Mouse (Mus musculus) hindbrain, embryonic 14.5 days (tissue): ENCODE measurements around the gene Ifngr1. TPM values are rescaled to one million over a fixed set of nuclear protein-coding genes. Genes with fewer than 3 reads are reported as not detected.
"Not testable (repeated sequence)": the region's sequence is repeated elsewhere in the genome, so short reads cannot be mapped to it uniquely, and the experiment has no call there.

Experiments
- ATAC-seq: fragments of 200-750 bp; cut with Nextera tagmentation; 2 replicates; pipeline ENCODE4 v1.8.0; 2017; ENCODE audit warnings: moderate number of reproducible peaks, mild to moderate bottlenecking, moderate TSS enrichment, moderate library complexity; ENCODE audit not compliant: low FRiP score
- DNase-seq: peaks from one replicate; pipeline ENCODE4 v3.0.0-alpha.2; 2015; ENCODE audit warnings: low spot score
- H3K27ac ChIP-seq: fragments of 300-500 bp; sonication (generic); 2 replicates; pipeline ENCODE4 v1.5.1; 2014; ENCODE audit warnings: mild to moderate bottlenecking, moderate library complexity
- H3K27me3 ChIP-seq: fragments of 300-500 bp; sonication (generic); 2 replicates; pipeline ENCODE4 v1.6.1; 2014; ENCODE audit warnings: mild to moderate bottlenecking, low read length, mixed read lengths; ENCODE audit not compliant: control insufficient read depth, insufficient read depth
- H3K36me3 ChIP-seq: fragments of 300-500 bp; sonication (generic); replicated peaks from 2 replicates; pipeline ENCODE4 v1.6.1; 2014; ENCODE audit not compliant: control insufficient read depth, insufficient read depth
- H3K4me1 ChIP-seq: fragments of 300-500 bp; sonication (generic); replicated peaks from 2 replicates; pipeline ENCODE4 v1.6.1; 2014; ENCODE audit warnings: antibody characterized with exemption, low read length, mixed read lengths; ENCODE audit not compliant: control insufficient read depth, insufficient read depth
- H3K4me2 ChIP-seq: fragments of 300-500 bp; sonication (generic); replicated peaks from 2 replicates; pipeline ENCODE4 v1.6.1; 2014; ENCODE audit warnings: mild to moderate bottlenecking, moderate library complexity
- H3K4me3 ChIP-seq: fragments of 300-500 bp; sonication (generic); replicated peaks from 2 replicates; pipeline ENCODE4 v1.5.1; 2014; ENCODE audit warnings: mild to moderate bottlenecking, low read length
- H3K9ac ChIP-seq: fragments of 300-500 bp; sonication (generic); 2 replicates; pipeline ENCODE4 v1.6.1; 2014
- H3K9me3 ChIP-seq: fragments of 300-500 bp; sonication (generic); 2 replicates; pipeline ENCODE4 v1.6.1; 2016; ENCODE audit warnings: low read length; ENCODE audit not compliant: control insufficient read depth
- WGBS: fragments of 180-500 bp; shearing (Covaris S2); extraction: QIAGEN DNeasy Blood & Tissue Kit; methylation state at CpG from one replicate; pipeline ENCODE4 v1.1.7; 2014; 5-methylcytosine and 5-hydroxymethylcytosine counted together
- polyA plus RNA-seq: library from polyadenylated mRNA; unstranded; fragments of >200 nt; fragmentation: Nextera tagmentation; extraction: Ambion mirVana; gene quantifications from 2 replicates; pipeline ENCODE4 v1.2.1, GENCODE M21; 2014

Gene Ifngr1
- polyA plus RNA-seq, 1 experiment from 2014 or later = 28.8 TPM

DNA sequence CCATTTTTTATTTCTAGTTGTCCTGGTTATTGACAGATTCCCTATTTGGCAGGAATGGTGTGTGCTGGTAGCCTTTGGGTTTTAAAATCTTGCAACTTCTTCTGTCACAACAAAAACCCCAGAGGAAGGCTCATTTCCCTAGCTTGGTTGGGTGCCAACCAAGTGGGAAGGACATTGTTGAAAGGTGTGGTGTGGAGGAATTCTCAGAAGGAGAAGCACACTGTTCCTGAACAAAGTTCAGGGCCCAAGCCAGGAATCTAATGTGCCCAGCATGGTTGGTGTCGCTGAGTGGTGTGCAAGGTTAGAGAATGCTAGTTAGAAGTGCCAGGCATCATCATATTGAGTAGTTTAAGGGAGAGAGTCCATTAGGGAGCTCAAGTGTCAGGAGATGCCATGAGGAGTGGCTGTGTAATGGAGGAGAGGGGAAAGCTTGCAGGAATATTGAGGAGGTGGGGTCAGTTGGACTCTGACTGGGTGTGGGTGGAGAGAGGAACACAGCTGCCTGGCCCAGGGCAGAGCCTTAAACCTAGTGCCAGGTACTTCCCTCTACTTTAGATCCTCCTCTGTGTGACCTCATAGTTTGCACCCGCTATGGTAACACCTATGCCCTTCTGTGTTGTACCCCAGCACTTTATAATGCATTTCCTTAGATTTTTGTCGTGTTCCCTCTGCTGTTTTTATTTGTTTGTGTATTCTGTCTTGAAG lies 2.6 kb downstream of the Ifngr1 start:
- H3K27me3 ChIP-seq = no peaks in the 10 kb centered on the region
- no peak overlapping the region for H3K9ac ChIP-seq
- no peaks in the 10 kb centered on the region for H3K36me3 ChIP-seq
- 84% methylated on average over 3 of the region's 3 CpGs for WGBS
- H3K4me1 ChIP-seq = peaks cover 7% of the 10 kb centered on the region
- DNase-seq = no peak
- ATAC-seq = no peak
- H3K27ac ChIP-seq = no peak overlapping the region
- H3K4me2 ChIP-seq = no peak overlapping the region
- H3K9me3 ChIP-seq = no peaks in the 10 kb centered on the region
- no peak overlapping the region for H3K4me3 ChIP-seq

- H3K4me2 ChIP-seq = no peak overlapping the region
- no peak for ATAC-seq
- 88% methylated on average over 4 of the region's 4 CpGs for WGBS
These were observed 5.1 kb downstream of the Ifngr1 start for GRCm38 (mm10) chr10:19596866-19597265.

GRCm38 (mm10) chr10:19598091-19598490 lies 6.3 kb downstream of the Ifngr1 start:
- ATAC-seq (no peak), DNase-seq (no peak)
- H3K4me1 ChIP-seq = no peaks in the 10 kb centered on the region; the same call in 1 of the 2 replicates
- no peak overlapping the region for H3K27ac ChIP-seq
- peaks cover 5% of the 10 kb centered on the region; the same call in 1 of the 2 replicates for H3K36me3 ChIP-seq
- H3K27me3 ChIP-seq = no peaks in the 10 kb centered on the region
- no peak overlapping the region for H3K9ac ChIP-seq
- no peak overlapping the region for H3K4me3 ChIP-seq
- WGBS = 83% methylated on average over 11 of the region's 11 CpGs
- no peak overlapping the region for H3K4me2 ChIP-seq
- H3K9me3 ChIP-seq = no peaks in the 10 kb centered on the region

More at GRCm38 (mm10) chr10:19596866-19597265, 5.1 kb downstream of the Ifngr1 start:
- no peak overlapping the region for H3K27ac ChIP-seq
- H3K27me3 ChIP-seq = no peaks in the 10 kb centered on the region
- H3K4me3 ChIP-seq = no peak overlapping the region
- DNase-seq = no peak
- H3K4me1 ChIP-seq = peaks cover 7% of the 10 kb centered on the region
- no peaks in the 10 kb centered on the region for H3K9me3 ChIP-seq
- H3K9ac ChIP-seq = no peak overlapping the region
- H3K36me3 ChIP-seq = peaks cover 5% of the 10 kb centered on the region; the same call in 1 of the 2 replicates

DNA sequence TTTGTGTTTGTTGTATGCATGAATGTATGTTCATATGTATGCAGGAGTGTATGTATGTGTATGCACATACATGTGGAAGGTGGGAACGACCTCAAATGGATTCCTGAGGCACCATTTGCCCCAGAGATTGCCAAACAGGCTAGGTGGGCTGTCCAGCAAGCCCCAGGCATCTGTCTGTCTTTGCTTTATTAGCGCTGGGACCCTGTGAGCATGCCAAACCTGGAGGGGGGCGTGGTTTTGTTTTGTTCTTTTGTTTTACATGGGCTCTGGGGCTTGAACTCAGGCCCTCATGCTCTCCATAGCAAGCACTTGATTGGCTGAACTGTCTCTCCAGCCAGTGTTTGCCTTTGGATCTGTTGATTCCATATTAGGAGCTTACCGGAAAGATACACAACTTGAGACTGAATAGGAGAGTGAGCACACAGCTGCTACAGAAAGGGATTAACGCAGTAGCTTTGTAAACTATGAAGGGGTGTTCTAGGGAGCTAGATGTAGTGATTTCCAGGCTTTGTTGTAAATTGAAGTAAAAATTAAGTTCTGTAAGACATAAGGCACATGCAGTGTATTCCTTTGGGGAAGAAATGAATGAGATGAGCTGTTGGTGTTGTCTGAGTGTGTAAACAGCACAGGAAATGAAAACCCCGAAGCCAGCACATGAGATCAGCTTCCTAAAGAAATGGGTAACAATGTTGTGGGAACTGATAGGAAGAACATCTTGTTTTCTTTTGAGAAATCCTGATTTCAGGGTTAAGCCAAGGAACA lies 7.8 kb downstream of the Ifngr1 start:
- no peak overlapping the region for H3K9ac ChIP-seq
- H3K27ac ChIP-seq = no peak overlapping the region
- no peaks in the 10 kb centered on the region for H3K9me3 ChIP-seq
- ATAC-seq (no peak), DNase-seq (no peak)
- H3K27me3 ChIP-seq = no peaks in the 10 kb centered on the region
- no peak overlapping the region for H3K4me2 ChIP-seq
- no peak overlapping the region for H3K4me3 ChIP-seq
- 69% methylated on average over 6 of the region's 6 CpGs for WGBS
- no peaks in the 10 kb centered on the region for H3K4me1 ChIP-seq
- peaks cover 10% of the 10 kb centered on the region for H3K36me3 ChIP-seq

DNA sequence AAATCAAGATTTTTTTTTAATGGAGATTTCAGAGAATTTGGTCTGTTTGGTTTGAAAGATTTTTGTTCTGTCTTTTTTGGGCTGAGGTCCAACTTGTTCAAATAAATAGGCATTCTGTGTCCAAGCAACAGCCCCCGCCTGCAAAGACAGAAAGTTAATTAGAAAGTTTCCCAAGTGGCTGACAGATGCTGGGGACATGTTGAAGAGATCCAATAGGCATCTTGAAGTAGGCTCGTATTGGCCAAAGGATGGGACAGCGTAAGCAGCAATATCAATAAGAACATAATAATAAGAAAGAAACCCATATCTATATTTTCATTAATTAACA lies 8.3 kb downstream of the Ifngr1 start:
- Histone ChIP-seq H3K9ac (no peak overlapping the region), H3K4me1 (no peaks in the 10 kb centered on the region), H3K9me3 (no peaks in the 10 kb centered on the region), H3K36me3 (peaks cover 13% of the 10 kb centered on the region), H3K27ac (no peak overlapping the region), H3K27me3 (no peaks in the 10 kb centered on the region), H3K4me3 (no peak overlapping the region), H3K4me2 (no peak overlapping the region)
- 71% methylated on average over 3 of the region's 3 CpGs for WGBS
- ATAC-seq (no peak), DNase-seq (no peak)

DNA sequence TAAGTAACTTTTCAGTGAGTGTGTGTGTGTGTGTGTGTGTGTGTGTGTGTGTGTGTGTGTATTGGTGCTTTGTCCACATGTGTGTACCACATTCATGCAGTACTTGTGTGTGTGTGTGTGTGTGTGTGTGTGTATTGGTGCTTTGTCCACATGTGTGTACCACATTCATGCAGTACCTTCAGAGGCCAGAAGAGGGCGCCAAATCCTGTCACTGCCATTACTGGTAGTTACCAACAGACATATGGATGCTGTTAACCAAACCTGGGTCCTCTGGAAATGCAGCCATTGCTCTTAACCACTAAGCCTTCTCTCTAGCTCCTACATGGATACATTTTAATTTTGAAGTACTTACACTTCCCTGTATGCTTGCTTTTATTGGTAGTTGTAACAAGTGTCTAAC lies 9.8 kb downstream of the Ifngr1 start:
- 15% methylated on average over 1 of the region's 1 CpGs for WGBS
- H3K4me3 ChIP-seq, DNase-seq, H3K4me1 ChIP-seq, ATAC-seq, H3K27ac ChIP-seq, H3K9me3 ChIP-seq, H3K9ac ChIP-seq, H3K27me3 ChIP-seq, H3K4me2 ChIP-seq: not testable (repeated sequence)
- peaks cover 17% of the 10 kb centered on the region for H3K36me3 ChIP-seq

GRCm38 (mm10) chr10:19603231-19603630 lies 11.5 kb downstream of the Ifngr1 start:
- H3K36me3 ChIP-seq = peaks cover 17% of the 10 kb centered on the region
- no peaks in the 10 kb centered on the region for H3K9me3 ChIP-seq
- DNase-seq (no peak), ATAC-seq (no peak)
- H3K27me3 ChIP-seq = no peaks in the 10 kb centered on the region
- H3K4me2 ChIP-seq = no peak overlapping the region
- H3K27ac ChIP-seq = no peak overlapping the region
- 97% methylated on average over 6 of the region's 6 CpGs for WGBS
- no peaks in the 10 kb centered on the region for H3K4me1 ChIP-seq
- H3K4me3 ChIP-seq = no peak overlapping the region
- no peak overlapping the region for H3K9ac ChIP-seq

DNA sequence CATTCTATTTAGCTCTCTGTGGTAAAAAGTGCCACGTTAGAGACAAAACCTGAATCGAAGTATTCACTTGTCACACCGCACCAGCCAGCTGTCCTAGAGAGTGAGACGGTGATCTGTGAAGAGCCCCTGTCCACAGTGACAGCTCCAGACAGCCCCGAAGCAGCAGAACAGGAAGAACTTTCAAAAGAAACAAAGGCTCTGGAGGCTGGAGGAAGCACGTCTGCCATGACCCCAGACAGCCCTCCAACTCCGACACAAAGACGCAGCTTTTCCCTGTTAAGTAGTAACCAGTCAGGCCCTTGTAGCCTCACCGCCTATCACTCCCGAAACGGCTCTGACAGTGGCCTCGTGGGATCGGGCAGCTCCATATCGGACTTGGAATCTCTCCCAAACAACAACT lies 17.4 kb downstream of the Ifngr1 start:
- Histone ChIP-seq H3K27me3 (no peaks in the 10 kb centered on the region), H3K36me3 (peaks cover 11% of the 10 kb centered on the region; the same call in 1 of the 2 replicates), H3K4me1 (no peaks in the 10 kb centered on the region), H3K9ac (no peak overlapping the region), H3K4me2 (no peak overlapping the region), H3K9me3 (no peaks in the 10 kb centered on the region), H3K27ac (no peak overlapping the region), H3K4me3 (no peak overlapping the region)
- ATAC-seq (no peak), DNase-seq (no peak)
- 31% methylated on average over 14 of the region's 14 CpGs for WGBS

DNA sequence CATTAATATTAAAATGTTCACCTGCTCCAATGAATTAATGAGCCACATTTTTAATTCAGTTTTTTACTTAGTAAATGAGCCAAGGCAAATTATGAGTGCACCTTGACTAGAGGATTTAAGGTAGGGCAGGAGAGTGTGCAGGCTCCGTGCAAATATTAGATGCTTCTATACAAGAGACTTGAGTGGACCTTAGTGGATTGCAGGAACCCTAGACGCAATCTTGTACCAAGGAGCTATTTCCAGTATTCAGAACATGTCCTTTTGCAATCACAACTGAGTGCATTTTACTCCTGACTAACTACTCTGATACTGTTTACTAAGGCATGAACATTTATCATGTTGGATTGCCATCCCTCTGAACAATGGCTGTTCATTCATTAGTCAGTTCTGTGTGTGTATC lies 19.9 kb downstream of the Ifngr1 start:
- H3K4me1 ChIP-seq = no peaks in the 10 kb centered on the region
- WGBS = 54% methylated on average over 2 of the region's 2 CpGs
- H3K27me3 ChIP-seq = no peaks in the 10 kb centered on the region
- no peaks in the 10 kb centered on the region; the same call in 1 of the 2 replicates for H3K36me3 ChIP-seq
- H3K27ac ChIP-seq = no peak overlapping the region
- H3K9ac ChIP-seq = no peak overlapping the region
- H3K4me3 ChIP-seq = no peak overlapping the region
- H3K4me2 ChIP-seq = no peak overlapping the region
- DNase-seq (no peak), ATAC-seq (no peak)
- H3K9me3 ChIP-seq = no peaks in the 10 kb centered on the region
